Mouse (Mus musculus) hindbrain, embryonic 16.5 days (tissue): Measurements from ENCODE around the gene Ssu72. TPM values are rescaled to one million over a fixed set of nuclear protein-coding genes. Genes with fewer than 3 reads are reported as not detected.
A peak's percentile ranks its signal among the peaks of the same experiment; 100 is the strongest.

Experiments
- ATAC-seq: fragments of 200-750 bp; cut with Nextera tagmentation; 2 replicates; pipeline ENCODE4 v1.8.0; 2017; ENCODE audit warnings: moderate TSS enrichment, moderate library complexity
- H3K27ac ChIP-seq: fragments of 300-500 bp; sonication (generic); 2 replicates; pipeline ENCODE4 v1.5.1; 2014; ENCODE audit warnings: low read depth, mild to moderate bottlenecking, control low read depth, low read length, moderate library complexity
- H3K27me3 ChIP-seq: fragments of 300-500 bp; sonication (generic); replicated peaks from 2 replicates; pipeline ENCODE4 v1.6.1; 2014; ENCODE audit warnings: low read length; ENCODE audit not compliant: control insufficient read depth, insufficient read depth
- H3K36me3 ChIP-seq: fragments of 300-500 bp; sonication (generic); 2 replicates; pipeline ENCODE4 v1.6.1; 2014; ENCODE audit warnings: mild to moderate bottlenecking, low read length, moderate library complexity, mixed read lengths; ENCODE audit not compliant: control insufficient read depth, insufficient read depth
- H3K4me1 ChIP-seq: fragments of 300-500 bp; sonication (generic); 2 replicates; pipeline ENCODE4 v1.6.1; 2014; ENCODE audit warnings: low read depth, low read length; ENCODE audit not compliant: control insufficient read depth, insufficient read depth
- H3K4me2 ChIP-seq: fragments of 300-500 bp; sonication (generic); 2 replicates; pipeline ENCODE4 v1.6.1; 2014; ENCODE audit warnings: mild to moderate bottlenecking, low read length, control low read depth, moderate library complexity
- H3K4me3 ChIP-seq: fragments of 300-500 bp; sonication (generic); 2 replicates; pipeline ENCODE4 v1.5.1; 2014; ENCODE audit warnings: mild to moderate bottlenecking, low read length, control low read depth, moderate library complexity
- H3K9ac ChIP-seq: fragments of 300-500 bp; sonication (generic); 2 replicates; pipeline ENCODE4 v1.6.1; 2014; ENCODE audit warnings: low read depth, mild to moderate bottlenecking, control low read depth, low read length, moderate library complexity
- H3K9me3 ChIP-seq: fragments of 300-500 bp; sonication (generic); 2 replicates; pipeline ENCODE4 v1.6.1; 2014; ENCODE audit warnings: mild to moderate bottlenecking, low read length, moderate library complexity; ENCODE audit not compliant: control insufficient read depth
- WGBS: fragments of 180-500 bp; shearing (Covaris S2); extraction: QIAGEN DNeasy Blood & Tissue Kit; methylation state at CpG from one replicate; pipeline ENCODE4 v1.1.7; 2014; 5-methylcytosine and 5-hydroxymethylcytosine counted together
- polyA plus RNA-seq: library from polyadenylated mRNA; unstranded; fragments of >200 nt; fragmentation: Nextera tagmentation; extraction: Ambion mirVana; gene quantifications from 2 replicates; pipeline ENCODE4 v1.2.1, GENCODE M21; 2015

Ssu72 gene
- polyA plus RNA-seq, 1 experiment from 2014 or later, result 178 TPM

GRCm38 (mm10) chr4:155772786-155773185 lies 68.2 kb downstream of the Ssu72 start:
- Histone ChIP-seq H3K4me1 (peaks cover 29% of the 10 kb centered on the region), H3K4me2 (peak overlapping the region; percentile 34), H3K9me3 (no peaks in the 10 kb centered on the region), H3K27me3 (peaks cover 11% of the 10 kb centered on the region), H3K27ac (no peak overlapping the region), H3K4me3 (no peak overlapping the region), H3K36me3 (no peaks in the 10 kb centered on the region), H3K9ac (no peak overlapping the region)
- 84% methylated on average over 13 of the region's 13 CpGs for WGBS
- ATAC-seq, result no peak

DNA sequence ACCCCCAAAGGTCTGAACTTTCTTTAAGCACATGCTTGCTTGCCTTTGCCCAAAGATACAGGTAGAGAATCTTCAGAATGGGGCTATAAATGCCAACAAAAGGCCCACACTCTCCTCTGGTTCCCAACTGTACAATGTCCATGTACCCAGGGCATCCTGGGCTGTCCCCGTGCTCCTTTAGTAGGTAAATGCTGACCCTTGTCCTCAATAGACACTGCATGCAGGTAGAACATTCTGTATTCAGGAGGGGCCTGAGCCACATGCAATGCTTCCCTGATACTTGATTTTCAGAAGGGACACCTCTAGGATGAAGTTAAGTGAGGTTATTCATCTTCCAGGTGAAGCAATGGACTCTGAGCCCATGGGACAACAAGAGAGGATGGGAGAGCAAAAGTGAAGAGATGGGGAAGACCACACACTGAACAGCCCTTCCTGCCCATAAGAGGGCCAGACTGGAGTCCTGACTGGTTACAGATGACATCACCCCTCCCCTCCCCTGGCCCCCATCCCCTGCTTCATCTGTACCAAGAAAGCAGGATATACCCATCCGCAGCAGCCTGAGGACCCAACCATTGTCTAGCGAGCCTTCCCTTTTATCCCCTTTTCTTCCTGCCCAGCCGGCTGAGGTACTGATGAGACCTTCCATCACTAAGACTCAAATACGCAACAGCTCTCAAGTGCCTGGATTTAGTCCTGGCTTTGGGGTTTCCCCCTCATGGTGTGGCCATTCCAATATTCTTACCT lies 68.9 kb downstream of the Ssu72 start:
- peak overlapping the region; percentile 82 for H3K4me2 ChIP-seq
- no peaks in the 10 kb centered on the region for H3K36me3 ChIP-seq
- H3K4me3 ChIP-seq, result peak overlapping the region; percentile 48
- peak overlapping the region; percentile 5; the same call in 1 of the 2 replicates for H3K27ac ChIP-seq
- peaks cover 29% of the 10 kb centered on the region for H3K4me1 ChIP-seq
- H3K9ac ChIP-seq, result peak overlapping the region; percentile 64
- H3K9me3 ChIP-seq, result no peaks in the 10 kb centered on the region
- ATAC-seq, result no peak
- WGBS, result 37% methylated on average over 5 of the region's 5 CpGs
- peaks cover 11% of the 10 kb centered on the region for H3K27me3 ChIP-seq

- Histone ChIP-seq H3K27me3 (peaks cover 11% of the 10 kb centered on the region), H3K4me3 (peak within 1 kb of the TSS; percentile 48), H3K9ac (peak within 1 kb of the TSS; percentile 64), H3K4me2 (peak within 1 kb of the TSS; percentile 82), H3K27ac (peak within 1 kb of the TSS; percentile 61), H3K9me3 (no peaks in the 10 kb centered on the region), H3K36me3 (no peaks in the 10 kb centered on the region), H3K4me1 (peaks cover 29% of the 10 kb centered on the region)
- ATAC-seq, result peak; percentile 84
- WGBS, result under 1% methylated on average over 32 of the region's 35 CpGs
Measured at GRCm38 (mm10) chr4:155774280-155774754, 69.7 kb downstream of the Ssu72 start, which contains the start of gene Vwa1. Gene Vwa1, minus strand, starts transcription at chr4:155774698.

DNA sequence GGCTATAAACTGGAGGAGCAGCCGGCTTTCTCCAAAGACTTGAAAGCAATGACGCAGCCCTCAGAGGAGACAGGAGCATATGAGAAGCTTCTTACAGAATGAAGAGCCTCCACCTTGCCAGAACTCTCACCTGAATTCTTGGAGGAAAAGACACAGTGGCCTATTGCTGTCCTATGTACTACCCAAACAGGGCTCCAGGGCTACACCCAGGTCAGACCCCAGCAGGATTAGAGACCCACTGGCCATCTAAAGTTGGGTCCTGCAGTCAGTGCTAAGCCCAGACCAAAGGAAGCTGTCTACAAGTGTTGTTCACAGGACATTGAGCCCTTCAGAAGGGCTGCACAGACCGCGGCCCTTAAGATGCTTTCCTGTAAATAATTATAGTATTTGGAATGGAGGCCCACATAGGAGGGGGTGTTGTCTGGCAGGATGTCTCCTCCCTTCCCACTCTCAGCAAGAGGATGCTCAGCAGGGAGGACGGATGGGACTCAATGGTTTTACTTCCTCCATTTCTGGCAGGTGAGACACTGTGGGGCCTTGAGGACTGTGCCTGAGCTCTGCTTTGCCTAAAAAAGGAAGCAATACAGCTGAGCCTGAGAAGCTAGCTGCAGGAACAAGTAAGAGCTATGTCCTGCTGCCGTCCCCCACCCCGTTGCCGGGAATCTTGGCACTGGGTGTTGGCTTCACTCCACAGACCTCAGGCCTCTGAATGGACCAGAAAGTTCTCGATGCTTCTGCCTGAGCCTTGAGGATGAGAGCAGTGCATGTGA lies 70.6 kb downstream of the Ssu72 start:
- peak overlapping the region; percentile 61 for H3K27ac ChIP-seq
- no peaks in the 10 kb centered on the region for H3K9me3 ChIP-seq
- WGBS, result 50% methylated on average over 9 of the region's 9 CpGs
- peaks cover 25% of the 10 kb centered on the region for H3K4me1 ChIP-seq
- no peak for ATAC-seq
- H3K36me3 ChIP-seq, result no peaks in the 10 kb centered on the region
- H3K9ac ChIP-seq, result peak overlapping the region; percentile 64
- peak overlapping the region; percentile 48 for H3K4me3 ChIP-seq
- H3K27me3 ChIP-seq, result peaks cover 11% of the 10 kb centered on the region
- peak overlapping the region; percentile 82 for H3K4me2 ChIP-seq

- Histone ChIP-seq H3K27me3 (peaks cover 11% of the 10 kb centered on the region), H3K4me1 (peaks cover 19% of the 10 kb centered on the region), H3K9ac (no peak overlapping the region), H3K9me3 (no peaks in the 10 kb centered on the region), H3K4me2 (no peak overlapping the region), H3K4me3 (no peak overlapping the region), H3K27ac (peak overlapping the region; percentile 5; the same call in 1 of the 2 replicates), H3K36me3 (no peaks in the 10 kb centered on the region)
- WGBS, result 68% methylated on average over 3 of the region's 3 CpGs
- ATAC-seq, result no peak
Measured at GRCm38 (mm10) chr4:155775855-155776254, 71.3 kb downstream of the Ssu72 start.

DNA sequence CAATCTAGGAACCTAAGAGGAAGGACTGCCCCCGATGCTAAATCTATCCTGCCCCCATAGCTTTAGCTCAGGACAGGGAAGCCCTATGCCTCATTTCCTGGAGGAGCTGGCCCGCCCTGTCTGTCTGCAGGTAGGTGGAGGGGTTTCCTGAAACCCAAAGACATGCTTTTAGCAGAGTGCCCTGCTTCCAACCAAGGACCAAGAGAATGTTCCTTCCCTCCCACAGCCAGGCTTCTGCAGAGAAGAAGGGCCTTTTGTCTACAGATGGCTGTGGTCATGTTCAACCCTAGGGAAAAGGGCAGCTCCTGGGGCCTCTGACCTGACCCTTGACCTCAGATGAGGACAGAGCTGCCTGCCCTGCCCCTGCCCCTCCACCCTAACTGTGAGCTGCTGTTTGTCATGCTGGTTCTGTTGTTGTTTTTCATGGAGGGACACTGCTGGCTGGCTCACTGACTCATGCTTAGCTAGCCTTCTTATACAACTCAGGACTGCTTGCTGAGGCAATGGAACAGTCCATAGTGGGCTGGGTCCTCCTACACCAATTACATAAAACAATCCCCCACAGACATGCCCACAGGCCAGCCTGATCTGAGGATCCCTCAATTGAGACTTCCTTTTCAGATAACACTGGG lies 72.2 kb downstream of the Ssu72 start:
- H3K27ac ChIP-seq, result no peak overlapping the region
- H3K27me3 ChIP-seq, result peaks cover 11% of the 10 kb centered on the region
- H3K36me3 ChIP-seq, result no peaks in the 10 kb centered on the region
- WGBS, result 45% methylated on average over 2 of the region's 2 CpGs
- no peak for ATAC-seq
- no peak overlapping the region for H3K4me3 ChIP-seq
- H3K4me2 ChIP-seq, result no peak overlapping the region
- peaks cover 18% of the 10 kb centered on the region for H3K4me1 ChIP-seq
- H3K9ac ChIP-seq, result no peak overlapping the region
- H3K9me3 ChIP-seq, result no peaks in the 10 kb centered on the region

DNA sequence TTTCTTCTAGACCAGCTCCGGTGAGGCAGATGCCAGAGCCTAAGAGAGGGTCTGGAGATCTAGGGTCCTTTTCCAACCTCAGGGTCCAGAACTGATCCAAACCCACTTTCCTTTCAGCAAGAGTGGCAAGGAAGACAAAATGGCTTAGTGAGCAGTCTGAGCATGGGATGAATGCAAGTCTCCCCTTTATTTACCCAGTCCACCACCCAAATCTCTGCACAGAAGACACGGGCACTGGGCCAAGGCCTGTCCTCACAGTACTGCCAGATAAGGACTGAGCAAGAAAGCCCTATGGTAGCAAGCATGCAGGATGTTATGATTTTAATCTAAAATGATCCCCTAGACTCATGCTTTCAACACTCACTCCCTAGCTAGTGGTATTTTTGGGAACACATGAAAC lies 73.2 kb downstream of the Ssu72 start:
- Histone ChIP-seq H3K4me3 (no peak overlapping the region), H3K9me3 (no peaks in the 10 kb centered on the region), H3K27ac (no peak overlapping the region), H3K27me3 (peaks cover 7% of the 10 kb centered on the region), H3K4me1 (peaks cover 18% of the 10 kb centered on the region), H3K36me3 (no peaks in the 10 kb centered on the region), H3K4me2 (no peak overlapping the region), H3K9ac (no peak overlapping the region)
- 76% methylated on average over 2 of the region's 2 CpGs for WGBS
- ATAC-seq, result no peak

GRCm38 (mm10) chr4:155779498-155779897 lies 74.9 kb downstream of the Ssu72 start:
- H3K9me3 ChIP-seq, result no peaks in the 10 kb centered on the region
- H3K27me3 ChIP-seq, result no peaks in the 10 kb centered on the region
- ATAC-seq, result no peak
- H3K36me3 ChIP-seq, result no peaks in the 10 kb centered on the region
- H3K27ac ChIP-seq, result no peak overlapping the region
- no peak overlapping the region for H3K4me3 ChIP-seq
- H3K4me2 ChIP-seq, result no peak overlapping the region
- no peak overlapping the region for H3K9ac ChIP-seq
- H3K4me1 ChIP-seq, result peaks cover 14% of the 10 kb centered on the region
- whole genome bisulfite sequencing, result 77% methylated on average over 4 of the region's 4 CpGs

DNA sequence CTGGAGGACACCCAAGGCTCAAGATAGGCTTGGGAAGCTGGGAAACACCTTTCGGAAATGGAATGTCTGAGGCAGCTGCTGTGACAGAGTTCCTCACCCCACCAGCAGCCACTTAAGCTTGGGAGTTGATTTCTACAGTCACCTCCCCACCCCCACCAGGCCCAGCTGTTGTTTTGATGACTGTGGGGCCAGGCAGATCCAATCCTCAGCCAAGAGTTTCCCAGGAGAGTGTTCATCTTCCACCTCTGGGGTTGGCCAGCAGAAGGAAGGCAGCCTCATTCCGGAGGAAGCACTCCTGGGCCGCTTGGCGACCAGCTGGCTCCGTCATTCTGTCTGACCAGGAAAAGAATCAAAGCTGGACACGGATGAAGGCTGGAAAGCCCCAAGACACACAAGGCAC lies 76.3 kb downstream of the Ssu72 start:
- H3K4me2 ChIP-seq, result no peak overlapping the region
- WGBS, result 31% methylated on average over 6 of the region's 6 CpGs
- H3K4me3 ChIP-seq, result no peak overlapping the region
- no peaks in the 10 kb centered on the region for H3K36me3 ChIP-seq
- no peaks in the 10 kb centered on the region for H3K9me3 ChIP-seq
- H3K4me1 ChIP-seq, result peaks cover 5% of the 10 kb centered on the region
- no peak overlapping the region for H3K9ac ChIP-seq
- peak overlapping the region; percentile 54; the same call in 1 of the 2 replicates for H3K27ac ChIP-seq
- ATAC-seq, result no peak
- no peaks in the 10 kb centered on the region for H3K27me3 ChIP-seq
